Mouse (Mus musculus) limb, embryonic 13.5 days (tissue): Measurements from ENCODE around the gene Fam217b. TPM values are rescaled to one million over a fixed set of nuclear protein-coding genes. Genes with fewer than 3 reads are reported as not detected.

Experiments
- ATAC-seq: fragments of 200-750 bp; cut with Nextera tagmentation; 2 replicates; pipeline ENCODE4 v1.8.0; 2017; ENCODE audit warnings: low read depth, moderate number of reproducible peaks, moderate TSS enrichment; ENCODE audit not compliant: low FRiP score
- H3K27ac ChIP-seq: fragments of 300-500 bp; sonication (generic); 2 replicates; pipeline ENCODE4 v1.5.1; 2015; ENCODE audit warnings: inconsistent platforms, mild to moderate bottlenecking, moderate library complexity
- H3K27me3 ChIP-seq: fragments of 300-500 bp; sonication (generic); 2 replicates; pipeline ENCODE4 v1.6.1; 2015; ENCODE audit warnings: mild to moderate bottlenecking, inconsistent platforms
- H3K36me3 ChIP-seq: fragments of 300-500 bp; sonication (generic); 2 replicates; pipeline ENCODE4 v1.6.1; 2015; ENCODE audit warnings: inconsistent platforms, mild to moderate bottlenecking, moderate library complexity
- H3K4me1 ChIP-seq: fragments of 300-500 bp; sonication (generic); 2 replicates; pipeline ENCODE4 v1.6.1; 2015; ENCODE audit warnings: inconsistent platforms
- H3K4me2 ChIP-seq: fragments of 300-500 bp; sonication (generic); replicated peaks from 2 replicates; pipeline ENCODE4 v1.6.1; 2015; ENCODE audit warnings: inconsistent platforms, mild to moderate bottlenecking, moderate library complexity
- H3K4me3 ChIP-seq: fragments of 300-500 bp; sonication (generic); 2 replicates; pipeline ENCODE4 v1.5.1; 2015; ENCODE audit warnings: moderate library complexity, mild to moderate bottlenecking, inconsistent platforms
- H3K9ac ChIP-seq: fragments of 300-500 bp; sonication (generic); 2 replicates; pipeline ENCODE4 v1.6.1; 2015; ENCODE audit warnings: mild to moderate bottlenecking, inconsistent platforms
- H3K9me3 ChIP-seq: fragments of 300-500 bp; sonication (generic); 2 replicates; pipeline ENCODE4 v1.6.1; 2016; ENCODE audit warnings: inconsistent platforms
- WGBS: fragments of 180-500 bp; shearing (Covaris S2); methylation state at CpG from one replicate; pipeline ENCODE4 v1.1.7; 2015; 5-methylcytosine and 5-hydroxymethylcytosine counted together
- polyA plus RNA-seq: library from polyadenylated mRNA; unstranded; fragments of >200 nt; fragmentation: Nextera tagmentation; extraction: Ambion mirVana; gene quantifications from 2 replicates; pipeline ENCODE4 v1.2.1, GENCODE M21; 2015

Fam217b gene
- polyA plus RNA-seq, 1 experiment from 2014 or later = 6.0 TPM

DNA sequence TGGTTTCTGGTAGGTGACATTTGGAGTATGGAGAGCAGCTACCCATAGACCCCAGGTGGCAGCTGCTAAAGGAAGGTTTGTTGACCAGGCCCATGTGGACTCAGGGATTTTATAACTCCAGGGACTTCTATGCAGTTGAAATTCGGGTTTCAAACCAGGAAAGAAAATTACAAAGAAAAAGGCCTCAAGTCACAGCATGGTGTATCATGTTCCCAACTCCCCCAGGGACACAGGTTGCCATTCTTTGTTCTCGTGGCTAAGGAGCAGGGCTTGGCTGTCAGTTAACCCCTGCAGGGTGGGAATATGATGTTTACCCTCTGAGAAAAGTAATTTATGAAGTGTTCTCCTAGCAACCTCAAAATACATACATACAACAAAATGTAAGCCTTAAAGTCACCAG lies 35.9 kb downstream of the Fam217b start:
- no peaks in the 10 kb centered on the region for H3K36me3 ChIP-seq
- no peak overlapping the region for H3K9ac ChIP-seq
- no peaks in the 10 kb centered on the region for H3K27me3 ChIP-seq
- WGBS = 9% methylated on average over 2 of the region's 2 CpGs
- H3K4me3 ChIP-seq = no peak overlapping the region
- no peak for ATAC-seq
- no peak overlapping the region for H3K4me2 ChIP-seq
- H3K4me1 ChIP-seq = peaks cover 10% of the 10 kb centered on the region
- no peak overlapping the region for H3K27ac ChIP-seq
- H3K9me3 ChIP-seq = no peaks in the 10 kb centered on the region

DNA sequence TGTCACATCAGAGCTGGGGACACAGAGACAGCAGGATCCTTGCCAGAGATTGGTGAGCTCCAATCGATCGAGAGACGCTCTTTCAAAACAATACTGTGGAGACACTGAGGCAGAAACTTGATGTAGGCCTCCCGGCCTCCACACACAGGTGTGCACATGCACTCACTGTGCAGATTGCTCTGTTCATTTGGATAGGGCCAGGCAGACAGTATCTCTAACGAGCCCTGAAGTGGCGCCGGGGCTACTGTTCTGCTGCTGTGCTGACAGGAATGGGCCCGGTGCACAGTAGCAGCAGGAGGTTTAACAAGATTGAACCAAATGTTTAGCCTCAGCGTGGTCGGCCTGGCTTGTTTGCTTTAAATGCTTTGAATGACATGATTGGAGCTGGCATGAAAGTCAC lies 36.6 kb downstream of the Fam217b start:
- 54% methylated on average over 10 of the region's 10 CpGs for WGBS
- H3K4me2 ChIP-seq = no peak overlapping the region
- ATAC-seq = no peak
- no peak overlapping the region for H3K9ac ChIP-seq
- H3K36me3 ChIP-seq = no peaks in the 10 kb centered on the region
- no peaks in the 10 kb centered on the region for H3K9me3 ChIP-seq
- H3K4me3 ChIP-seq = no peak overlapping the region
- no peaks in the 10 kb centered on the region for H3K27me3 ChIP-seq
- no peak overlapping the region for H3K27ac ChIP-seq
- peaks cover 14% of the 10 kb centered on the region for H3K4me1 ChIP-seq

- H3K27ac ChIP-seq = peak overlapping the region; percentile 55; the same call in 1 of the 2 replicates
- H3K9me3 ChIP-seq = no peaks in the 10 kb centered on the region
- peaks cover 14% of the 10 kb centered on the region for H3K4me1 ChIP-seq
- no peaks in the 10 kb centered on the region for H3K27me3 ChIP-seq
- peak overlapping the region; percentile 39 for H3K4me2 ChIP-seq
- H3K9ac ChIP-seq = no peak overlapping the region
- H3K36me3 ChIP-seq = no peaks in the 10 kb centered on the region
- WGBS = 7% methylated on average over 17 of the region's 17 CpGs
- peak; percentile 71 for ATAC-seq
- no peak overlapping the region for H3K4me3 ChIP-seq
Measured at GRCm38 (mm10) chr2:178454664-178455516, 40.6 kb downstream of the Fam217b start.

DNA sequence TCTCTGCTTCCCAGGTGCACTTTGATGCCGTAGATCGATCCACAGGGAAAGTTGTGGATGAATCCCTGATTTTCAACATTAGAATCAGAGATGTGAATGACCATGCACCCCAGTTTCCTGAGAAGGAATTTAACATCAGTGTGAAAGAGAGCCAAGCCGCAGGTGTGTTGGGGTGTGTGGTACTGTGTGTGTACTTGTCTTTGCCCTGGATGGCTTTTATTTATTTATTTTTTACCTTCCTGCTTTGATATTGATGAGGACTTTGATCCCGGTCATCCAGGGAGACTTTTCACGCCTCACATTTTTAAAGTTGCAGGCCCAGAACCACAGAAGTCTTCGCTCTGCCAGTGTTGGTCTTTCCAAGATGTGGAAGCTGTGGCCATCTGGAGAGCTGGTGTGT lies 43.1 kb downstream of the Fam217b start:
- no peaks in the 10 kb centered on the region for H3K27me3 ChIP-seq
- no peak overlapping the region for H3K4me2 ChIP-seq
- H3K4me3 ChIP-seq = no peak overlapping the region
- no peak overlapping the region for H3K27ac ChIP-seq
- 80% methylated on average over 6 of the region's 6 CpGs for WGBS
- H3K9me3 ChIP-seq = no peaks in the 10 kb centered on the region
- H3K36me3 ChIP-seq = no peaks in the 10 kb centered on the region
- ATAC-seq = no peak
- H3K9ac ChIP-seq = no peak overlapping the region
- H3K4me1 ChIP-seq = peaks cover 12% of the 10 kb centered on the region

DNA sequence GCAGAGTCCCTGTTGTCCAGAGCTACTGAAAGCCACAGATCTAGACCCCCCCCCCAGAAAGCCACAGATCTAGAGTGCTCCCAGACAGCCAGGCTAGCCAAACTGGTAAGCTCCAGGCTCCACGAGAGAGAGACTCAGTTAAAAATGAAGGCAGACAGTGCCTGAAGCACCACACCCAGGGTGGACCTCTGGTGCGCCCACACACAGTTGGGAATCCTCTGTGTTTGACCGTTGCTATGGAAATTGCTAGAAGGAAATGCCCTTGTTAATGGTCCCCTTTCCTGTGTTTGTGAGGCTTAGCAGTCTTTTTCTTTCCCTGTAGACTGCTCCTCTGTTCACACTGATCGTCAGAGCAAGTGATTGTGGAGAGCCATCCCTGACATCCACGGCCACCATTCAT lies 46.0 kb downstream of the Fam217b start:
- 56% methylated on average over 5 of the region's 5 CpGs for WGBS
- no peak overlapping the region for H3K27ac ChIP-seq
- no peaks in the 10 kb centered on the region for H3K27me3 ChIP-seq
- H3K9ac ChIP-seq = no peak overlapping the region
- H3K36me3 ChIP-seq = no peaks in the 10 kb centered on the region
- H3K4me1 ChIP-seq = peaks cover 3% of the 10 kb centered on the region
- no peak overlapping the region for H3K4me3 ChIP-seq
- H3K9me3 ChIP-seq = no peaks in the 10 kb centered on the region
- ATAC-seq = no peak
- no peak overlapping the region for H3K4me2 ChIP-seq

- WGBS = 73% methylated on average over 17 of the region's 17 CpGs
- H3K9ac ChIP-seq = no peak overlapping the region
- ATAC-seq = no peak
- no peaks in the 10 kb centered on the region for H3K27me3 ChIP-seq
- H3K4me1 ChIP-seq = peaks cover 3% of the 10 kb centered on the region; the same call in 1 of the 2 replicates
- H3K4me2 ChIP-seq = no peak overlapping the region
- H3K4me3 ChIP-seq = no peak overlapping the region
- no peak overlapping the region for H3K27ac ChIP-seq
- H3K36me3 ChIP-seq = no peaks in the 10 kb centered on the region
- H3K9me3 ChIP-seq = no peaks in the 10 kb centered on the region
Measured at GRCm38 (mm10) chr2:178471546-178472480, 57.5 kb downstream of the Fam217b start.

DNA sequence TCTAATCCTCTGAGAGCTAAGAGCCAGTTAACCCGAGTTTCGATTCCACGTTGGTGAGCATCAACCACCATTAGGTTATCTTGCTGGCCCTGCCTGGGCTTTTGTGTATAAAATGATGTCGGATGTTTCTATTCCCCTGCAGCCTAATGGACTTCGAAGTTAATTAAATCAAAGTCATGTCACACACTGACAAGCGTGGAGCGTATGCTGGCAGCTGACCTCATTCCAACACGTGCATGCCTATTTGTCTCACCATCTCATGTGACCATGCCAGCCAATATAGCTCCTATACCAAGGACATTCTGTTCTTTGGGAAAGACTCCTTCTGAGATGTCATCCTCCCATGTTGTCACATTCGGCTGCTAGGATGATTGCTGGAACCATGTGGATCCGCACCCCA lies 59.6 kb downstream of the Fam217b start:
- Histone ChIP-seq H3K4me1 (peaks cover 3% of the 10 kb centered on the region; the same call in 1 of the 2 replicates), H3K9me3 (no peaks in the 10 kb centered on the region), H3K36me3 (no peaks in the 10 kb centered on the region), H3K9ac (no peak overlapping the region), H3K4me2 (no peak overlapping the region), H3K4me3 (no peak overlapping the region), H3K27ac (no peak overlapping the region), H3K27me3 (no peaks in the 10 kb centered on the region)
- ATAC-seq = no peak
- 88% methylated on average over 10 of the region's 10 CpGs for WGBS

Other genes starting within 250 kb of the Fam217b start
- 0.09 and 0.20 TPM in 2 replicates for gene Sycp2, start 6.8 kb upstream of the Fam217b start, polyA plus RNA-seq
- gene Ppp1r3d, start 52 bp upstream of the Fam217b start, polyA plus RNA-seq = 3.2 and 3.6 TPM in 2 replicates
- gene Cdh26, start 16.0 kb downstream of the Fam217b start, polyA plus RNA-seq = 0.13 and 0.42 TPM in 2 replicates